Mouse (Mus musculus) thymus, postnatal 4 days (tissue): ENCODE measurements around the gene Copz2.

Experiments
- DNase-seq: peaks from one replicate; pipeline ENCODE4 v3.0.0; 2021

Gene Copz2

GRCm38 (mm10) chr11:96910003-96910402 is 60.3 kb downstream of the Copz2 start:
- peak; percentile 81 for DNase-seq
